Mouse (Mus musculus) retina, postnatal 7 days (tissue): Measurements from ENCODE around the gene 1700122O11Rik.

ENCODE experiments used
- DNase-seq: peaks from one replicate; pipeline ENCODE4 v3.0.0-alpha.2; 2012; ENCODE audit warnings: low read depth, low spot score

The 1700122O11Rik gene

GRCm38 (mm10) chr17:48038193-48038592, at the start of gene 1700122O11Rik:
Gene 1700122O11Rik (minus strand): TSS chr17:48038293.
- no peak for DNase-seq

- DNase-seq, result no peak
Measured at GRCm38 (mm10) chr17:48080626-48081025, 42.5 kb upstream of the 1700122O11Rik start.

GRCm38 (mm10) chr17:48067729-48068128, 29.6 kb upstream of the 1700122O11Rik start:
- no peak for DNase-seq

- DNase-seq, result no peak
Measured at GRCm38 (mm10) chr17:48067083-48067614, 29.1 kb upstream of the 1700122O11Rik start.

GRCm38 (mm10) chr17:48065081-48065501, 27.0 kb upstream of the 1700122O11Rik start:
- DNase-seq, result peak; percentile 70

- no peak for DNase-seq
Measured at GRCm38 (mm10) chr17:48064196-48064843, 26.2 kb upstream of the 1700122O11Rik start.

- DNase-seq, result no peak
Measured at GRCm38 (mm10) chr17:48057382-48057781, 19.3 kb upstream of the 1700122O11Rik start.

GRCm38 (mm10) chr17:48055076-48055816, 17.2 kb upstream of the 1700122O11Rik start:
- DNase-seq, result no peak

GRCm38 (mm10) chr17:48053646-48054045, 15.6 kb upstream of the 1700122O11Rik start:
- DNase-seq, result no peak

- no peak for DNase-seq
Measured at GRCm38 (mm10) chr17:48052338-48053067, 14.4 kb upstream of the 1700122O11Rik start.

GRCm38 (mm10) chr17:48051638-48052337, 13.7 kb upstream of the 1700122O11Rik start:
- DNase-seq, result no peak

- peak; percentile 59 for DNase-seq
Measured at GRCm38 (mm10) chr17:48045631-48046030, 7.5 kb upstream of the 1700122O11Rik start.

GRCm38 (mm10) chr17:48043154-48043880, 5.2 kb upstream of the 1700122O11Rik start:
- no peak for DNase-seq

- DNase-seq, result no peak
Measured at GRCm38 (mm10) chr17:48041351-48042287, 3.5 kb upstream of the 1700122O11Rik start.

- no peak for DNase-seq
Measured at GRCm38 (mm10) chr17:48039232-48039866, 1.3 kb upstream of the 1700122O11Rik start.

GRCm38 (mm10) chr17:48036921-48037320, 1.2 kb downstream of the 1700122O11Rik start:
- DNase-seq, result no peak

- DNase-seq, result no peak
Measured at GRCm38 (mm10) chr17:48031521-48032430, 6.3 kb downstream of the 1700122O11Rik start.

- DNase-seq, result no peak
Measured at GRCm38 (mm10) chr17:48029241-48029640, 8.9 kb downstream of the 1700122O11Rik start.
